Mouse (Mus musculus) erythroblast, embryonic 14.5 days (primary cell): ENCODE results near the gene Miox.

Source experiments
- GATA1 ChIP-seq: IDR thresholded peaks from 2 replicates; pipeline ENCODE4 v1.6.1; 2012; ENCODE audit warnings: low read length, inconsistent platforms, mixed read lengths
- TAL1 ChIP-seq: IDR thresholded peaks from 3 replicates; pipeline ENCODE4 v1.6.1; 2012; ENCODE audit warnings: low read length, inconsistent platforms, mixed read lengths

- no peak for TF ChIP-seq GATA1
- TF ChIP-seq TAL1: no peak
Observed at GRCm38 (mm10) chr15:89296465-89296864, 37.7 kb upstream of the Miox start.
